Mouse (Mus musculus): ENCODE results near the gene Grasp. TPM values are rescaled to one million over a fixed set of nuclear protein-coding genes. Genes with fewer than 3 reads are reported as not detected.

The Grasp gene
- polyA plus RNA-seq, 1 experiment from 2014 or later = 2.4 TPM

GRCm38 (mm10) chr15:101216036-101216435 lies 8.0 kb upstream of the Grasp start:
- H3K9me3 ChIP-seq = no peaks in the 10 kb centered on the region
- no peak for ATAC-seq (ENCODE audit: low FRiP score, low read depth)
- peaks cover 21% of the 10 kb centered on the region for H3K36me3 ChIP-seq
- peaks cover 7% of the 10 kb centered on the region for H3K4me1 ChIP-seq (replicated peaks)
- H3K4me3 ChIP-seq = no peak overlapping the region
- no peak overlapping the region for H3K27ac ChIP-seq (replicated peaks)
- no peak overlapping the region for H3K9ac ChIP-seq
- H3K27me3 ChIP-seq = no peaks in the 10 kb centered on the region
- H3K4me2 ChIP-seq = no peak overlapping the region
- WGBS = 80% methylated on average over 4 of the region's 4 CpGs

DNA sequence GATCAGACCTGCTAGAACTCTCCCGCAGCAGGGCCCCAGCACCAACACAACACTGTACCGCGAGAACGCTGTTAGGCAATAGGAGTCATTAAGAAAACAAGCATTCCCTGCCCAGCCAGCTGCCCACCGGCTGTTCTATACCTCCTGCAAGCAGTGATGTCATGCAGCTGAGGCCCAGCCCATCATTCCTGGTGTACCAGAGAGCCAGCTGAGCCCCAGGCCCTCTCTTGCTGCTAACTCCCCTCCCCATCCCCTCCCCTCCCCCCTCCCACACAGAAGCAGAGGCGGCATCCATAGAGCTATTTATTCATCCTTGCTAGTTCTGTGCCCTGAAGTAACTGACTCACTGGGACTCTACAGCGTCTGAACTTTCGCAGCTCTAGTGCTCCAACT lies 3.1 kb upstream of the Grasp start:
- no peaks in the 10 kb centered on the region for H3K36me3 ChIP-seq
- no peak overlapping the region for H3K9ac ChIP-seq
- H3K27me3 ChIP-seq = peaks cover 8% of the 10 kb centered on the region; the same call in 1 of the 2 replicates
- H3K4me2 ChIP-seq = peak overlapping the region; percentile 42; the same call in 1 of the 2 replicates
- H3K9me3 ChIP-seq = no peaks in the 10 kb centered on the region
- whole genome bisulfite sequencing = 6% methylated on average over 8 of the region's 8 CpGs
- no peak overlapping the region for H3K27ac ChIP-seq (replicated peaks)
- no peak overlapping the region for H3K4me3 ChIP-seq
- no peak; the same call in 1 of the 2 replicates for ATAC-seq (ENCODE audit: low FRiP score, low read depth)
- peaks cover 42% of the 10 kb centered on the region for H3K4me1 ChIP-seq (replicated peaks)

DNA sequence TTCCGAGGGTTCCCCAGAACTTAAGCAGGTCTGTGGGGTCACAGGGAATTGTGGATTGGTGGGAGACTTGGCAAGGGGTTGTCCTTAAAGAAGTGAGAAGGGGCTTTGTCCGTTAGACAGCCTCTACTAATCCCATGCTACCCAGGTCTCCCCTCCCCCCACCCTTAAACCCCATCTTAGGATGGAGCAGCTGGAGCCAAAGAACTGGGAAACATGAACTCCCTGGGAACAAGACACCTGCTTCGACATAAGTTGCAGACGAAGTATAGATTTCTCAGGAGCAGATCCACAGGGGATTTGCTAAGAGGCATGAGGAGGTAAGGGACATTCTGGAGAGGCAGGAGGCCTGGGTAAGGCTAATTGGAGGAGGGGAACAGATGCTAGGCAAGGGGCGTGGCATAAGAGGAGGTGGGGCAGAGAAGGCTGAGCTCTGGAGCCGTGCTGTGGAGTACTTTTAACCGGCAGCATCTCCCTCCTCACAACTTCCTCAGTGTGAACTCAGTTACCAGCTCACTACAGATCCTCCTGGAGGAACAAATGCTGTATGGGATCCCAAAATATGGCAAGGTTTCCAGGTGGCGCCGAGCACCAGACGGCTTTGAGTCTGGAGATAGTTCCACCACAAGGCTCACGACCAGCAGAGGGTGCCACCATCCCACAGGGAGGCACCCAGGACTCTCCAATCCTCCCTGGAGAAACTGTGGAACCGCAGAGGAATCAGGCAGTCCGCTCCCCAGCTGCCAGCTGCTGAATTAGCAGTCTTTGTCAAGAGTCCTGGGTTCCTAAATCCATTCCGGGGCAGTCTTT lies 2.5 kb upstream of the Grasp start:
- H3K9me3 ChIP-seq = no peaks in the 10 kb centered on the region
- no peaks in the 10 kb centered on the region for H3K36me3 ChIP-seq
- H3K4me2 ChIP-seq = peak overlapping the region; percentile 42
- H3K4me3 ChIP-seq = 0 out of 2 replicates have a peak overlapping the region, but pooled peaks have one; percentile 16
- no peak overlapping the region for H3K9ac ChIP-seq
- H3K4me1 ChIP-seq (replicated peaks) = peaks cover 42% of the 10 kb centered on the region
- H3K27ac ChIP-seq (replicated peaks) = no peak overlapping the region; the same call in 1 of the 2 replicates
- WGBS = 4% methylated on average over 14 of the region's 14 CpGs
- ATAC-seq (ENCODE audit: low FRiP score, low read depth) = no peak; the same call in 1 of the 2 replicates
- peaks cover 8% of the 10 kb centered on the region; the same call in 1 of the 2 replicates for H3K27me3 ChIP-seq

DNA sequence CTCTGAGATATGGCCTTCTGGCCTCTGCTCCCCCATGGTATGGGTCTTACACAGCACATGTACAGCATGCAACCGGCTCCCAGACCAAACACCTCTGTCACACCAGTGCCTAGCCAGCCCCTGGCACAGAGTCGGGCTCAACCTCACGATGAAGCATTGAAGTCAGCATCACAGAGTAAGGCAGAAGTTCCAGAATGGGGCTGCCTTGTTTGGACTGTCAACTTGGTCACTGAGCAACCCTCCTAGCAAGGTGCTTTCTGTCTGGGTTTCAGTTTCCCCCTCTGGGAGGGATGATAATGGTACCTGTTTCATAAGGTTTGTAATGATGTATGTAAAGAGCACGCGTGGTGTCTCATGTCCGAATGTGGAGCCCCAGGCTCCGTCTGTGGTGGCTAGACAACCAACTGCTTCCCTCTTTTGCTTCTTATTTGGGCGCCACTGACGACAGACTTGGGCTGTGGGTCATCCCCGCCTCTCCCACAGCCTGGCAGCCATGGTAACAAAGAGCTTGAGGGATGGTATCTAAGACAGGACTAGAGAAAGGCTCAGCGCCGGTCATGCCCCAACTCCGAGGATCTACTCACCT lies 998 bp upstream of the Grasp start:
- Histone ChIP-seq H3K4me3 (no peak overlapping the region), H3K36me3 (no peaks in the 10 kb centered on the region), H3K9ac (no peak overlapping the region), H3K27ac (replicated peaks) (no peak overlapping the region), H3K27me3 (peaks cover 8% of the 10 kb centered on the region; the same call in 1 of the 2 replicates), H3K4me2 (peak overlapping the region; percentile 99), H3K4me1 (replicated peaks) (peaks cover 42% of the 10 kb centered on the region), H3K9me3 (no peaks in the 10 kb centered on the region)
- no peak for ATAC-seq (ENCODE audit: low FRiP score, low read depth)
- WGBS = 37% methylated on average over 13 of the region's 13 CpGs

DNA sequence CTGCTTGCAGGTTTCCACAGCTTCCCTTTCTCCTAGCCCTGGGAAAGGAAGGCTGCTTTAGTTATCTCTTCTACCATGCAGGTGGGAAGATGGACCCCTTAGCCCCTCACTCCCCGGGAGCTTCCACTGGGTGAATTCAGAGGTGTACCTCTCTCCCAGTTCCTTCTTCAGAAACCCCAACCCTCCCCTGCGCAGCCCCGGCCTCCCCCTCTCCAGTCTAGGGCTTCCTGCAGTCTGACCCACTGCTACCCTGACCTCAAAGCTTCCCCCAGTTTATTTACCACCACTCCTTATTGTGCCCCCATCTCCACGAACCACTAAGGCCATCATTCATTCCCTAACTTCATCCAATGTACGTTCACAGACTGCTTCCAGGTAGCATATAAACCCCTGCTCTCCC lies 392 bp upstream of the Grasp start:
- Histone ChIP-seq H3K36me3 (no peaks in the 10 kb centered on the region), H3K27ac (replicated peaks) (no peak overlapping the region), H3K4me2 (peak overlapping the region; percentile 99), H3K9ac (peak overlapping the region; percentile 74), H3K4me3 (peak overlapping the region; percentile 87), H3K27me3 (peaks cover 8% of the 10 kb centered on the region; the same call in 1 of the 2 replicates), H3K4me1 (replicated peaks) (peaks cover 42% of the 10 kb centered on the region), H3K9me3 (no peaks in the 10 kb centered on the region)
- peak; percentile 12; the same call in 1 of the 2 replicates for ATAC-seq (ENCODE audit: low FRiP score, low read depth)
- 6% methylated on average over 5 of the region's 5 CpGs for WGBS

DNA sequence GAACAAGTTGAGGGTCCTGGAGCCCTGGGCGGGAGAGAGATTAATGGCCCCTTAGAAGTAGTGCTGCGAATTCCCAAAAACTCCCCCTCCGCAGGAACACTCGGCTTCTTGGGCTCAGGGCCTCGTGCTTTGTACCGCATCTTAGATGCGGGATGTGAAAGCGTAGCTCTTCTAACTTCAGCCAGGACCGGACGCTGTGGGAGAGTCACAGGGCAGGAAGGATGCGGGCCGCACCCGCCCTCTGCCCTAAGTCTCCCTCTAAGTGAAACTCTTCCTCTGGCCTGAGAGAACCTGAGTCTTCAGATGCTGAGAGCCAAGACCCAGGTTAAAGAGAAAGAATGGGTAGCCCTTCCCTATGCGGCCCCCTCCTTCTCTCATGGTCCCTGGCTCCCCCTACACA lies 989 bp downstream of the Grasp start:
- no peak for ATAC-seq (ENCODE audit: low FRiP score, low read depth)
- Histone ChIP-seq H3K9me3 (no peaks in the 10 kb centered on the region), H3K4me1 (replicated peaks) (peaks cover 42% of the 10 kb centered on the region), H3K27ac (replicated peaks) (peak overlapping the region; percentile 58), H3K27me3 (peaks cover 8% of the 10 kb centered on the region; the same call in 1 of the 2 replicates), H3K36me3 (no peaks in the 10 kb centered on the region), H3K4me2 (peak overlapping the region; percentile 99), H3K9ac (peak overlapping the region; percentile 74), H3K4me3 (peak overlapping the region; percentile 87)
- 9% methylated on average over 14 of the region's 14 CpGs for WGBS

DNA sequence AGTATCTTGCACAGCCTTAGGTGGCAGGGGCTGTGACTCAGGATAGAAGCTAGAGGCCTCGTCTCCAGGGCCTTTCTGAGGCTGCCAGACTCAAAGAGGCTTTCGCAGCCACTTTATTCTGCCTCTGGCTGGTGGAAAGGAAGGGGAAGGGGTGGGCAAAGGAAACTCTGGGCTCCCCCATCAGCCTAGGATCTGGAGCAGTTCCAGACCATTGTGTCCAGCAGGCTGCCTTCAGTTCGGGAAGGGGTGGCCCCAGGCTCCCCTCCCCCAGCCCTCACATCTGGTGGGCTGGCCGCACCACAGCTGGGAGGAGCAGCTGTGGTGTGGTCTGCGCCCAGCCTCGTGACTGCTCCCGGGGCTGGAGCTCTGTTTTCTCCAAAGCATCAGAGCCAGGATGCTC lies 4.0 kb downstream of the Grasp start:
- H3K4me3 ChIP-seq = no peak overlapping the region
- ATAC-seq (ENCODE audit: low FRiP score, low read depth) = no peak
- H3K9ac ChIP-seq = no peak overlapping the region
- peaks cover 8% of the 10 kb centered on the region; the same call in 1 of the 2 replicates for H3K27me3 ChIP-seq
- H3K27ac ChIP-seq (replicated peaks) = 0 out of 2 replicates have a peak overlapping the region, but pooled peaks have one; percentile 31
- H3K9me3 ChIP-seq = no peaks in the 10 kb centered on the region
- H3K4me2 ChIP-seq = no peak overlapping the region
- H3K4me1 ChIP-seq (replicated peaks) = peaks cover 23% of the 10 kb centered on the region
- WGBS = 11% methylated on average over 7 of the region's 7 CpGs
- H3K36me3 ChIP-seq = no peaks in the 10 kb centered on the region

GRCm38 (mm10) chr15:101228866-101229590 lies 5.0 kb downstream of the Grasp start:
- 87% methylated on average over 21 of the region's 21 CpGs for WGBS
- Histone ChIP-seq H3K4me1 (replicated peaks) (peaks cover 13% of the 10 kb centered on the region), H3K9ac (no peak overlapping the region), H3K4me3 (no peak overlapping the region), H3K36me3 (no peaks in the 10 kb centered on the region), H3K9me3 (no peaks in the 10 kb centered on the region), H3K27ac (replicated peaks) (no peak overlapping the region), H3K27me3 (peaks cover 8% of the 10 kb centered on the region; the same call in 1 of the 2 replicates), H3K4me2 (no peak overlapping the region)
- no peak for ATAC-seq (ENCODE audit: low FRiP score, low read depth)

- Histone ChIP-seq H3K27me3 (no peaks in the 10 kb centered on the region), H3K9ac (no peak overlapping the region), H3K4me1 (replicated peaks) (0 out of 2 replicates have a peak, but pooled peaks cover 9% of the 10 kb centered on the region), H3K9me3 (no peaks in the 10 kb centered on the region), H3K36me3 (no peaks in the 10 kb centered on the region), H3K4me3 (no peak overlapping the region), H3K4me2 (no peak overlapping the region), H3K27ac (replicated peaks) (no peak overlapping the region)
- ATAC-seq (ENCODE audit: low FRiP score, low read depth) = no peak
- 97% methylated on average over 19 of the region's 19 CpGs for WGBS
These were observed 6.5 kb downstream of the Grasp start for GRCm38 (mm10) chr15:101230503-101230902.

- Histone ChIP-seq H3K9ac (0 out of 2 replicates have a peak overlapping the region, but pooled peaks have one; percentile 8), H3K9me3 (no peaks in the 10 kb centered on the region), H3K4me1 (replicated peaks) (0 out of 2 replicates have a peak, but pooled peaks cover 12% of the 10 kb centered on the region), H3K27ac (replicated peaks) (no peak overlapping the region), H3K36me3 (no peaks in the 10 kb centered on the region), H3K4me2 (peak overlapping the region; percentile 57), H3K27me3 (no peaks in the 10 kb centered on the region), H3K4me3 (peak overlapping the region; percentile 29)
- WGBS = 74% methylated on average over 23 of the region's 23 CpGs
- ATAC-seq (ENCODE audit: low FRiP score, low read depth) = no peak
These were observed 7.1 kb downstream of the Grasp start for GRCm38 (mm10) chr15:101230995-101231647.

DNA sequence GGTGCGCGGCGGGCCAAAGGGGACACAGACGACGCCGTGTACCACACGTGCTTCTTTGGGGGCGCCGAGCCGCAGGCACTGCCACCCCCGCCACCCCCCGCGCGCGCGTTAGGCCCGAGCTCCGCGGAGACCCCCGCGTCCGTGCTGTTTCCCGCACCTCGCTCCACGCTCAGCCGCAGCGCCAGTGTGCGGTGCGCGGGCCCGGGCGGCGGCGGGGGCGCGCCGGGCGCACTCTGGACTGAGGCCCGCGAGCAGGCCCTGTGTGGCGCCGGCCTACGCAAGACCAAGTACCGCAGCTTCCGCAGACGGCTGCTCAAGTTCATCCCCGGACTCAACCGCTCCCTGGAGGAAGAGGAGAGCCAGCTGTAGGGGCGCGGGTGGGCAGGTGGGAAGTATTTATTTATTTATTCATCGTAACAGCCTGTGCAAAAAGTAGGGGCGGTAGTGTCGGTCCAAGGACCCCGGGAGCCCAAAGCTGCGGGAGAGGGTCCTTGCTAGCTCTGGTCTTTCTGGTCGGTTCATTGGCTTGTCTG lies 7.7 kb downstream of the Grasp start:
- Histone ChIP-seq H3K9me3 (no peaks in the 10 kb centered on the region), H3K27ac (replicated peaks) (no peak overlapping the region), H3K9ac (0 out of 2 replicates have a peak overlapping the region, but pooled peaks have one; percentile 8), H3K27me3 (no peaks in the 10 kb centered on the region), H3K4me1 (replicated peaks) (0 out of 2 replicates have a peak, but pooled peaks cover 12% of the 10 kb centered on the region), H3K4me2 (peak overlapping the region; percentile 57), H3K36me3 (no peaks in the 10 kb centered on the region), H3K4me3 (peak overlapping the region; percentile 29)
- peak; percentile 24; the same call in 1 of the 2 replicates for ATAC-seq (ENCODE audit: low FRiP score, low read depth)
- WGBS = 49% methylated on average over 56 of the region's 56 CpGs
